Mouse (Mus musculus): Measurements from ENCODE around the gene Lca5l. TPM values are rescaled to one million over a fixed set of nuclear protein-coding genes. Genes with fewer than 3 reads are reported as not detected.

Gene Lca5l
- 1.7 and 2.0 TPM in 2 replicates for polyA plus RNA-seq (2015; fragmentation: Nextera tagmentation; extraction: Ambion mirVana)

DNA sequence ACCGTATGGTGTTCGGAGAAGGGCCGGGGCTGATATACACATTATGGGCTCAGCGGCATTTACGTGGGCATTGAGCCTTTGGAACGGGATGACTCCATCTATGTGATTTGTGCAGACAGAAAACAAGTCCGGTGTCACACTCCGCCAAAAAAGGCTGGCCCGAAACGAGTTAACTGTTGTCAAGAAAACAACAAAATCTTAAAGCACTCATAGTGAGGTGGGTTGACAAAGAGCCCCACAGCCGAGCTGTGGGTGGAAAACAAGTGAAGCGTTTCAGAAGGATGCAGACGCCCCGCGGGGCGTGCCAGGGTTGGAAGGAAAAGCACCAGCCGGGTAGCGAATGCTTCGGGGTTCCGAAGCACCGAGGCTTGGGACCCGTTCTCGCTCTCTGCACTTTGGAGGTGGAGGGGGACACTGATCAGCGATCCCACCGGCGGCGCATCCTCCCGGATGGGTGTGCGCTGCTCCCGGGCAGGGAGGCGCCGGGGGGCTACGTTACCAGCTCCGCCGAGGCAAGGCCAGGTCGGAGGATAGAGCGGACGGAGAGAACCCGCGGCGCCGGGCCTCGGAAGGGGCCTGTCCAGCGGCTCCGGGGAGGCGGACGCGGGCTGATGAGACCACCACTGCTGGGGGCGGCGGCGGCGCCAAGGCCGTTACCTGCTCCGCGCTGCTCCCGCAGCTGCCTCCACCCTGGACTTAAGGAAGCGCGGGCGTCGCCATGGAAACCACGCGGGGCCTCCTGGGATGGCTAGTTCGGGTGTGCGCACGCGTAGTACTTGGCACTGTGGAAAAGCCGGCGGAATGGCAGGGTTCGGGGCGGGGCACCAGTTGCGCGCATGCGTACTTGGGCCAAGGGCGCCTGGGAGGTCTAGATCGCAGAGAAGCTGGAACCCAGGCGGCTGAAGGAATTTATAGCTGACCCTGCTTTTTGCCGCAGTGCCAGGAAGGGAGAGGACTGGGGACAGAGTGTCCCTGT lies at the start of gene Lca5l:
Gene Lca5l, minus strand, starts transcription at position 741 of the 976 bp plus-strand sequence.
- Histone ChIP-seq H3K4me2 (peak within 1 kb of the TSS; percentile 74), H3K9ac (peak within 1 kb of the TSS; percentile 83), H3K27ac (peak within 1 kb of the TSS; percentile 69; the same call in 1 of the 2 replicates), H3K4me1 (peaks cover 6% of the 10 kb centered on the region), H3K27me3 (peaks cover 8% of the 10 kb centered on the region), H3K9me3 (no peaks in the 10 kb centered on the region), H3K4me3 (peak within 1 kb of the TSS; percentile 92), H3K36me3 (no peaks in the 10 kb centered on the region)
- ATAC-seq (ENCODE audit: insufficient number of reproducible peaks, insufficient read depth, low FRiP score, low TSS enrichment, low read depth) = peak; percentile 96
- under 1% methylated on average over 76 of the region's 77 CpGs for WGBS

DNA sequence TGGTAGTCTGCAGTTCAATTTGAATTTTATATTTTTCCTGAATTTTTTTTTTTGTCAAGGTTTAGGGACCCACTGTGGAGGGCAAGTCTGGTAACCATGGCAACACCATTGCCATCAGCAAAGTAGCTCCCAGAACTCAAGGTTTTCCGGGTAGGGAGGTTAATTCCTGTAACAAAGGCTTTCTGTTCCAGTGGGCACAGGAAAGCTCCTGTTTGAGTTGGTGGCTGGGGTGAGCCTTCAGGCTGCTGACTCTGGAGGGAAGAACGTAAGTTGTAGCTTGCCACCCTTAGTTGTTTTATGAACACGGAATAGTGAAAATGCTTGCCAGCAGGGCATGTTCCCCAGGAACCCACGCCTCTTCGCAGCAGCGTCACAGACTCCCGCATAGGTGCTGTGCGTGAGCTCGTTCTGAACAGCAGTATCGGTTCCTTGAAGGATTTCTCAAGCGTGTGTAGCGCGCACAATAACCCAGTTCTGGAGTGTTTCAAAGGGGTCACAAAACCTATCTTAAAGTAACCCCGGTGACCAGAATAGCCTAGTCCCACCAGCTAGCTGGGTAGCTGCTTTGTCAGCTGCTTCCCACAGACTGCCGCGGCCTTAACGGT lies 43.4 kb upstream of the Lca5l start, which contains the start of gene B3galt5:
Gene B3galt5, plus strand, starts transcription at position 436 of the 605 bp plus-strand sequence.
- H3K9ac ChIP-seq = 0 out of 2 replicates have a peak within 1 kb of the TSS, but pooled peaks have one; percentile 32
- no peak within 1 kb of the TSS; the same call in 1 of the 2 replicates for H3K4me3 ChIP-seq
- H3K36me3 ChIP-seq = no peaks in the 10 kb centered on the region
- H3K4me2 ChIP-seq = peak within 1 kb of the TSS; percentile 26
- H3K4me1 ChIP-seq = no peaks in the 10 kb centered on the region
- ATAC-seq (ENCODE audit: insufficient number of reproducible peaks, insufficient read depth, low FRiP score, low TSS enrichment, low read depth) = no peak
- WGBS = 51% methylated on average over 17 of the region's 17 CpGs
- no peaks in the 10 kb centered on the region for H3K27me3 ChIP-seq
- H3K27ac ChIP-seq = peak within 1 kb of the TSS; percentile 68
- no peaks in the 10 kb centered on the region for H3K9me3 ChIP-seq

DNA sequence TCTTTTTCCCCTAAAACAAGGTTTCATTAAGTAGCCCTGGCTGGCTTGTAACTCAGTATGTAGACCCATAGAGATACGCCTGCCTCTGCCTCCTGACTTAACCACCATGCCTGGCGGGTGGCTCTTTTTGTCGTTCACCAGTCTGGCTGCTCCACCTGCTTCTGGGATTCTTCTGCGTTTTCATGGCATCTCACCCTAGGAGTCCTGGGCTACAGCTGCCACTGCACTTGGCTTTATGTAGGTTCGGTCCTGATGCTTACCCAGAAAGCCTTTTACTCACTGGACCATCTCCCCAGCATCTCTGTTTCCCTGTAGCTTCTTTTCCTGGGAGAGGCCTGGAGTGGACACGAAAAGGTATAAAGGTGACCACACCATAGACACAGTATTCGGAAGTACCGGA lies 41.9 kb upstream of the Lca5l start:
- H3K27ac ChIP-seq = no peak overlapping the region
- no peaks in the 10 kb centered on the region for H3K9me3 ChIP-seq
- no peak overlapping the region for H3K9ac ChIP-seq
- WGBS = 89% methylated on average over 8 of the region's 8 CpGs
- no peak overlapping the region for H3K4me2 ChIP-seq
- no peak overlapping the region for H3K4me3 ChIP-seq
- H3K36me3 ChIP-seq = no peaks in the 10 kb centered on the region
- ATAC-seq (ENCODE audit: insufficient number of reproducible peaks, insufficient read depth, low FRiP score, low TSS enrichment, low read depth) = no peak
- no peaks in the 10 kb centered on the region for H3K27me3 ChIP-seq
- H3K4me1 ChIP-seq = no peaks in the 10 kb centered on the region

DNA sequence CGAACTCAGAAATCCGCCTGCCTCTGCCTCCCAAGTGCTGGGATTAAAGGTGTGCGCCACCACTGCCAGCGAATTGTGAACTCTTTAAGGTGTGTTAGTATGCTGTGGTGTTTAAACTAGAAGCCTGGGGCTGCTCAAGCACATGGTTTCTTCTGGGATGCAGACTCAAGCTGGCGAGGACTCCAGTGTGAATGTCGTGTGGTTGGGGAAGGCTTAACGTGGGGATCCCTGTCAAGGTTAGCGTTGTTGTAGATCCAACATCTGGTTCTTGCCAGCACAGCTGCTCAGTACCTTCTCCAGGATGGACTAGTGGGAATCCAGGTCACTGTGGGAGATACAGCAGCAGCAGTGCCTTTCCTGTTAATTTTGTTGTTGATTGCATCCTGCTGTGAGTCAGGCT lies 39.9 kb upstream of the Lca5l start:
- Histone ChIP-seq H3K4me3 (no peak overlapping the region), H3K27me3 (no peaks in the 10 kb centered on the region), H3K9me3 (no peaks in the 10 kb centered on the region), H3K36me3 (no peaks in the 10 kb centered on the region), H3K27ac (no peak overlapping the region), H3K4me1 (no peaks in the 10 kb centered on the region), H3K9ac (no peak overlapping the region), H3K4me2 (no peak overlapping the region)
- 83% methylated on average over 8 of the region's 8 CpGs for WGBS
- no peak for ATAC-seq (ENCODE audit: insufficient number of reproducible peaks, insufficient read depth, low FRiP score, low TSS enrichment, low read depth)

DNA sequence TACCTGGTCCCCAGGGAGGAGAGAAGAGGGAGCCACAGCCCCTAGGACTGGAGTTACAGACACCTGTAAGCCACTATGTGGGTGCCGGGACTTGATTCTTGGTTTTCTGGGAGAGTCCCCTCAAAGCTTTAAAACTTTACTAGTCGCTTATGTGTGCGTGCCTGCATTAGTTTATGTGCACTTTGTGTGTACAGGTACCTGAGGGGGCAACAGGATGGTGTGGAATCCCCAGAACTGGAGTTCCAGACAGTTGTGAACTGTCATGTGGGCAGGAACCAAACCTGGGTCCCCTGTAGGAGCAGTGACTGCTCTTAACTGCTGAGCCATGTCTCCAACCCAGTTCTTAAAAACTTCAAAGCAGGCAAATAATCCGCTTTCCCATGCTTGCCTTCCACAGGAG lies 39.2 kb upstream of the Lca5l start:
- Histone ChIP-seq H3K9ac (no peak overlapping the region), H3K27ac (no peak overlapping the region), H3K36me3 (no peaks in the 10 kb centered on the region), H3K9me3 (no peaks in the 10 kb centered on the region), H3K27me3 (no peaks in the 10 kb centered on the region), H3K4me1 (no peaks in the 10 kb centered on the region), H3K4me3 (no peak overlapping the region), H3K4me2 (no peak overlapping the region)
- WGBS = 89% methylated on average over 4 of the region's 4 CpGs
- ATAC-seq (ENCODE audit: insufficient number of reproducible peaks, insufficient read depth, low FRiP score, low TSS enrichment, low read depth) = no peak

DNA sequence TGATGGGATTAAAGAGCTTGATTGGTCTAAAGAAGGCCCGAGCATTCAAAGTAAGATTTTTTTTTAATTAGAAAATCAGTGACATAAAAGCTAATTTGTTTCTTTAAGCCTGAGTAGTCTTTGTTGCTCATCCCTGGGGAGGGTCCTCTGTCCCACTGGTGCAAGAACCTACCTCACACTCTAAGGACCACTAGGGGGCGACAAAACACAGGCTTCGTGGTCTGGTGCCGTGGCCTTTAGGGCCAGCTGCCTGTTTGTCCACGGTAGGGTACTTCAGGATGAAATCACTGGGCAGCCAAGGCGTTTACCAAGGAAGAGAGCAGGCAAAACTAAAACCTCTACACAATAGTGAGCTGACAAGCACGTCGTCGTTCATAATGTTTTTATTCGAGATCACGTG lies 38.3 kb upstream of the Lca5l start:
- 0 out of 2 replicates have a peak, but pooled peaks have one; percentile 43 for ATAC-seq (ENCODE audit: insufficient number of reproducible peaks, insufficient read depth, low FRiP score, low TSS enrichment, low read depth)
- no peaks in the 10 kb centered on the region for H3K36me3 ChIP-seq
- no peak overlapping the region for H3K27ac ChIP-seq

DNA sequence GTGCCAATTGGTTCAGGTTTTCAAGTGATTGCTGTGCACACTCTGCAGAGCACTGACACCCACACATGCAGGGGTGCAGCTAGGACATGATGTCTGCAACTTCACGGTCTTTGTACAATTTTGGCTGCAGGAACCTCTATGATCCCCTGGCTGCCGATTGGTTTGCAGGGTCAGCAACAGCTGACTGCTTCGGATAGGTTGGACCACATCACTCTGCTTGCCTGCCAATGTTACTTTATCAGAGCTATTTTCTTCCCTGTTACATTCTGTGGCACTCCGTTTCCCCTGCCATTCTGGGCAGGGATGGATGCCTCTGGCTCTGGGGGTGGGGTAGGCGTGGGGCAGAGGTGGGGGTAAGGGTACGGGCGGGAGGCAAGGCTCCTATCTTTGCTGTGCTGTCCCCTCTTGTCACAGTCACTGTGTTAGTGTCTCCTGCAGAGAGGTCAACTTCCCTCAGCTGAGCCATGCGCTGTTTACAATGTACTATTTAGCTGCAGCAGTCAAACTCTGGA lies 37.0 kb upstream of the Lca5l start:
- 63% methylated on average over 8 of the region's 8 CpGs for WGBS

More for the DNA sequence above, 38.3 kb upstream of the Lca5l start:
- Histone ChIP-seq H3K4me2 (no peak overlapping the region), H3K27me3 (no peaks in the 10 kb centered on the region), H3K9ac (no peak overlapping the region), H3K9me3 (no peaks in the 10 kb centered on the region), H3K4me1 (no peaks in the 10 kb centered on the region), H3K4me3 (no peak overlapping the region)
- WGBS = 31% methylated on average over 11 of the region's 11 CpGs

DNA sequence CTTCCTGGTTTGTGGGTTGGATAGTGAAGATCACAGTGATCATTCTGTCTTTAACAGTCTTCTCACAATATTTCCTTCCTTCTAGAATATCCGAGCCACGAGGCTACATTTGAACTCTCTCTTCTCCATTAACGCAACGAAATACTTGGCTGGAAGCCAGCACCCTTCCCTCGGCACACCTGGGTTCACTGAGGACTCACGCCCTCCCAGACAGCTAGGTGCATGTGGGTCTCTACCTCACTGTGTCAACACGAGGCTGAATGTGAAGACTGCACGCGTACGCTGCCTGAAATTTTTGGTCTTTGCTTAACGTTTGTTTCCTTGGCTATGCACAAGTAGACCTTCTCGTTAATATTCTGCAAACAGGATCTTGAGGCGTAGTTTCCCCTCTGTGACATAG lies 36.4 kb upstream of the Lca5l start:
- H3K9me3 ChIP-seq = no peaks in the 10 kb centered on the region
- H3K27me3 ChIP-seq = no peaks in the 10 kb centered on the region
- no peaks in the 10 kb centered on the region for H3K4me1 ChIP-seq
- no peak overlapping the region for H3K4me2 ChIP-seq
- no peak overlapping the region for H3K9ac ChIP-seq
- H3K36me3 ChIP-seq = no peaks in the 10 kb centered on the region
- no peak overlapping the region for H3K27ac ChIP-seq
- no peak overlapping the region for H3K4me3 ChIP-seq
- WGBS = 74% methylated on average over 13 of the region's 13 CpGs
- no peak for ATAC-seq (ENCODE audit: insufficient number of reproducible peaks, insufficient read depth, low FRiP score, low TSS enrichment, low read depth)

More for the DNA sequence above, 37.0 kb upstream of the Lca5l start:
- H3K27me3 ChIP-seq = no peaks in the 10 kb centered on the region
- H3K4me2 ChIP-seq = no peak overlapping the region
- no peaks in the 10 kb centered on the region for H3K4me1 ChIP-seq
- no peak overlapping the region for H3K27ac ChIP-seq
- H3K9ac ChIP-seq = no peak overlapping the region
- no peaks in the 10 kb centered on the region for H3K9me3 ChIP-seq
- no peaks in the 10 kb centered on the region for H3K36me3 ChIP-seq
- ATAC-seq (ENCODE audit: insufficient number of reproducible peaks, insufficient read depth, low FRiP score, low TSS enrichment, low read depth) = no peak
- no peak overlapping the region for H3K4me3 ChIP-seq

DNA sequence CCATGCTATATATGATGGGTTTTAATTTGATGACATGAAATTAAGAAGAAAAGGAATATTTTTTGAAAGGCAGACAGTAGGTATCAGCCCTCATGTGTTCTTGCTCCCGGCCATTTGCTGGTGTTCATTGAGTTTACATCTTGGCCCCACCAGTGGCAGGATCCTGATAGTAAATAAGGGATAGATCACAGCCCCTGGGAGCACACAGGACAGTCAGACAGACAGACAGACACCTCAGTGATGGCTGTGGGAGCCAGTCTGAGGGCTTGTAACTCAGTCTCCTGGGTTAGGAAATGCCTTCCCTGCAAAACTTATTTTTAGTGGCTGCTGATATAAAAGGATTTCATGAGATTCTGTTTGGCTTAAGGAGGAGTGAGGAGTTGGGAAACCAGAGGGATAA lies 30.4 kb upstream of the Lca5l start:
- Histone ChIP-seq H3K4me3 (no peak overlapping the region), H3K9me3 (no peaks in the 10 kb centered on the region), H3K27me3 (no peaks in the 10 kb centered on the region), H3K4me2 (no peak overlapping the region), H3K4me1 (no peaks in the 10 kb centered on the region), H3K36me3 (no peaks in the 10 kb centered on the region), H3K27ac (no peak overlapping the region), H3K9ac (no peak overlapping the region)
- 80% methylated on average over 1 of the region's 1 CpGs for WGBS
- ATAC-seq (ENCODE audit: insufficient number of reproducible peaks, insufficient read depth, low FRiP score, low TSS enrichment, low read depth) = no peak

DNA sequence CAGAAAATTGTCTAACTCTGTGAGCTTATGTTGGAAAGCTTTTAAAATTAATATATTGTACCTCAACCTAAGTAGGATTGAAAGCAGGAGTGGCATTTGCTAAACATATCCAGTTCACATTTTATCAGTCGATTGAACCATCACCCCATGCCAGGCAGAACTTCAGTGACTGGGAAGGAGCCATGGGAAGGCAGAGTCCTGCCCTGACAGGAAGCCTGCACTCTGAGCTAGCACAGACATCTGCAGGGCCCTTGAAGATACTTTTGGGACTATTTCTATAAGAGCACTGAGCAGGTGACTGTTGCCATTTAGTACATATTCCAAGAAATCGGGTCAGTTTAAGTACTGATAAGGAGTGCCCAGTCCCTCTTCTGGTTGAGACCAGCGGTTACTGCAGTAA lies 29.9 kb upstream of the Lca5l start:
- no peaks in the 10 kb centered on the region for H3K36me3 ChIP-seq
- H3K4me3 ChIP-seq = no peak overlapping the region
- ATAC-seq (ENCODE audit: insufficient number of reproducible peaks, insufficient read depth, low FRiP score, low TSS enrichment, low read depth) = no peak
- H3K9me3 ChIP-seq = no peaks in the 10 kb centered on the region
- 80% methylated on average over 3 of the region's 3 CpGs for WGBS
- no peak overlapping the region for H3K27ac ChIP-seq
- no peaks in the 10 kb centered on the region for H3K4me1 ChIP-seq
- H3K9ac ChIP-seq = no peak overlapping the region
- H3K27me3 ChIP-seq = no peaks in the 10 kb centered on the region
- H3K4me2 ChIP-seq = no peak overlapping the region

DNA sequence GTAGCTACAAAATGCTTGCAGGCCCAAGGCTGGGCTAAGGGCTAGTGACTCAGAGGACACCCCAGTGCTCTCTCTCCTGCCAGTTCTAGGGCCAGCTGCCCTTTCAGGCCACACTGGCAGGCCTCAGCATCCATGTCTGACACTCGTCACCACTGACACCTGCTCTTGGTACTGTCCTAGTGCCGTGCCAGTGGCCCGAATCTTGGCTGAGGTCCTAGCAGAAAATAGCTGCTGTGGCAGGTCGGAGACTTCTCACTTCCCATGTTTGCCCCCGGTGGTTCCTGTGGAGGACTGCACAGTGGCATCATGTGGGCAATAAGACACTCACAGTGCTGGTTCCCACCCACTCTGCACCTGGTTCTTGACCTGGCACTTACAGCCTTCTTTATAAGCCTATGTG lies 29.4 kb upstream of the Lca5l start:
- Histone ChIP-seq H3K9me3 (no peaks in the 10 kb centered on the region), H3K4me3 (no peak overlapping the region), H3K9ac (no peak overlapping the region), H3K27ac (no peak overlapping the region), H3K4me1 (no peaks in the 10 kb centered on the region), H3K27me3 (no peaks in the 10 kb centered on the region), H3K36me3 (no peaks in the 10 kb centered on the region), H3K4me2 (no peak overlapping the region)
- no peak for ATAC-seq (ENCODE audit: insufficient number of reproducible peaks, insufficient read depth, low FRiP score, low TSS enrichment, low read depth)
- 80% methylated on average over 5 of the region's 5 CpGs for WGBS
